Mouse (Mus musculus): ENCODE measurements around the gene Rnaseh2c. TPM values are rescaled to one million over a fixed set of nuclear protein-coding genes. Genes with fewer than 3 reads are reported as not detected.
A peak's percentile ranks its signal among the peaks of the same experiment; 100 is the strongest.

Gene Rnaseh2c
- polyA plus RNA-seq, 1 experiment from 2014 or later: 131 TPM

GRCm38 (mm10) chr19:5561252-5561790, 40.4 kb upstream of the Rnaseh2c start:
- Histone ChIP-seq H3K4me3 (ENCODE audit: low read length) (peak overlapping the region; percentile 58), H3K4me2 (ENCODE audit: low read depth, low read length) (peak overlapping the region; percentile 50), H3K27ac (ENCODE audit: low read length) (peak overlapping the region; percentile 92), H3K36me3 (ENCODE audit: control insufficient read depth, insufficient read depth, low read length) (no peaks in the 10 kb centered on the region), H3K9ac (ENCODE audit: low read depth, low read length) (peak overlapping the region; percentile 71), H3K9me3 (ENCODE audit: control insufficient read depth, low read length) (no peaks in the 10 kb centered on the region), H3K4me1 (ENCODE audit: control insufficient read depth, insufficient read depth, low read length) (peaks cover 25% of the 10 kb centered on the region), H3K27me3 (replicated peaks; ENCODE audit: control insufficient read depth, insufficient read depth, low read length) (peaks cover 4% of the 10 kb centered on the region; the same call in 1 of the 2 replicates)
- ATAC-seq: peak; percentile 34; the same call in 1 of the 2 replicates
- WGBS: 14% methylated on average over 10 of the region's 10 CpGs

GRCm38 (mm10) chr19:5561886-5562285, 39.8 kb upstream of the Rnaseh2c start:
- Histone ChIP-seq H3K9ac (ENCODE audit: low read depth, low read length) (no peak overlapping the region), H3K4me3 (ENCODE audit: low read length) (peak overlapping the region; percentile 58)
- 38% methylated on average over 3 of the region's 3 CpGs for WGBS

GRCm38 (mm10) chr19:5562776-5563175, 38.9 kb upstream of the Rnaseh2c start:
- 0 out of 2 replicates have a peak overlapping the region, but pooled peaks have one; percentile 92 for H3K27ac ChIP-seq (ENCODE audit: low read length)
- WGBS: 91% methylated on average over 10 of the region's 10 CpGs
- no peak overlapping the region for H3K9ac ChIP-seq (ENCODE audit: low read depth, low read length)
- peaks cover 4% of the 10 kb centered on the region; the same call in 1 of the 2 replicates for H3K27me3 ChIP-seq (replicated peaks; ENCODE audit: control insufficient read depth, insufficient read depth, low read length)
- no peak overlapping the region for H3K4me3 ChIP-seq (ENCODE audit: low read length)
- no peak overlapping the region for H3K4me2 ChIP-seq (ENCODE audit: low read depth, low read length)
- no peaks in the 10 kb centered on the region for H3K36me3 ChIP-seq (ENCODE audit: control insufficient read depth, insufficient read depth, low read length)
- no peak for ATAC-seq
- no peaks in the 10 kb centered on the region for H3K9me3 ChIP-seq (ENCODE audit: control insufficient read depth, low read length)
- H3K4me1 ChIP-seq (ENCODE audit: control insufficient read depth, insufficient read depth, low read length): peaks cover 23% of the 10 kb centered on the region

More at GRCm38 (mm10) chr19:5561886-5562285, 39.8 kb upstream of the Rnaseh2c start:
- ATAC-seq: 0 out of 2 replicates have a peak, but pooled peaks have one; percentile 2
- peaks cover 4% of the 10 kb centered on the region; the same call in 1 of the 2 replicates for H3K27me3 ChIP-seq (replicated peaks; ENCODE audit: control insufficient read depth, insufficient read depth, low read length)
- no peaks in the 10 kb centered on the region for H3K9me3 ChIP-seq (ENCODE audit: control insufficient read depth, low read length)
- no peaks in the 10 kb centered on the region for H3K36me3 ChIP-seq (ENCODE audit: control insufficient read depth, insufficient read depth, low read length)
- peak overlapping the region; percentile 92 for H3K27ac ChIP-seq (ENCODE audit: low read length)
- peak overlapping the region; percentile 50 for H3K4me2 ChIP-seq (ENCODE audit: low read depth, low read length)
- peaks cover 22% of the 10 kb centered on the region for H3K4me1 ChIP-seq (ENCODE audit: control insufficient read depth, insufficient read depth, low read length)

- peaks cover 5% of the 10 kb centered on the region for H3K36me3 ChIP-seq (ENCODE audit: control insufficient read depth, insufficient read depth, low read length)
- H3K4me2 ChIP-seq (ENCODE audit: low read depth, low read length): peak overlapping the region; percentile 97
- H3K27ac ChIP-seq (ENCODE audit: low read length): peak overlapping the region; percentile 97
- H3K4me3 ChIP-seq (ENCODE audit: low read length): no peak overlapping the region; the same call in 1 of the 2 replicates
- no peaks in the 10 kb centered on the region for H3K9me3 ChIP-seq (ENCODE audit: control insufficient read depth, low read length)
- H3K9ac ChIP-seq (ENCODE audit: low read depth, low read length): peak overlapping the region; percentile 89; the same call in 1 of the 2 replicates
- 58% methylated on average over 5 of the region's 5 CpGs for WGBS
- peaks cover 32% of the 10 kb centered on the region for H3K4me1 ChIP-seq (ENCODE audit: control insufficient read depth, insufficient read depth, low read length)
- H3K27me3 ChIP-seq (replicated peaks; ENCODE audit: control insufficient read depth, insufficient read depth, low read length): 0 out of 2 replicates have a peak, but pooled peaks cover 2% of the 10 kb centered on the region
- no peak for ATAC-seq
These were observed 35.4 kb upstream of the Rnaseh2c start for GRCm38 (mm10) chr19:5566316-5566715.

GRCm38 (mm10) chr19:5567180-5567533, 34.5 kb upstream of the Rnaseh2c start:
- H3K9me3 ChIP-seq (ENCODE audit: control insufficient read depth, low read length): no peaks in the 10 kb centered on the region
- 2% methylated on average over 26 of the region's 26 CpGs for WGBS
- peak overlapping the region; percentile 80 for H3K4me3 ChIP-seq (ENCODE audit: low read length)
- peak; percentile 49 for ATAC-seq
- H3K36me3 ChIP-seq (ENCODE audit: control insufficient read depth, insufficient read depth, low read length): peaks cover 5% of the 10 kb centered on the region
- H3K4me1 ChIP-seq (ENCODE audit: control insufficient read depth, insufficient read depth, low read length): peaks cover 32% of the 10 kb centered on the region
- H3K9ac ChIP-seq (ENCODE audit: low read depth, low read length): peak overlapping the region; percentile 89
- H3K27ac ChIP-seq (ENCODE audit: low read length): peak overlapping the region; percentile 97
- H3K4me2 ChIP-seq (ENCODE audit: low read depth, low read length): peak overlapping the region; percentile 97
- no peaks in the 10 kb centered on the region for H3K27me3 ChIP-seq (replicated peaks; ENCODE audit: control insufficient read depth, insufficient read depth, low read length)

- Histone ChIP-seq H3K36me3 (ENCODE audit: control insufficient read depth, insufficient read depth, low read length) (peaks cover 5% of the 10 kb centered on the region), H3K4me2 (ENCODE audit: low read depth, low read length) (peak within 1 kb of the TSS; percentile 97), H3K4me3 (ENCODE audit: low read length) (peak within 1 kb of the TSS; percentile 80), H3K4me1 (ENCODE audit: control insufficient read depth, insufficient read depth, low read length) (peaks cover 32% of the 10 kb centered on the region), H3K9me3 (ENCODE audit: control insufficient read depth, low read length) (no peaks in the 10 kb centered on the region), H3K9ac (ENCODE audit: low read depth, low read length) (peak within 1 kb of the TSS; percentile 89), H3K27me3 (replicated peaks; ENCODE audit: control insufficient read depth, insufficient read depth, low read length) (no peaks in the 10 kb centered on the region), H3K27ac (ENCODE audit: low read length) (peak within 1 kb of the TSS; percentile 97)
- WGBS: under 1% methylated on average over 97 of the region's 102 CpGs
- peak; percentile 90 for ATAC-seq
These were observed 33.9 kb upstream of the Rnaseh2c start, which contains the start of gene Ap5b1 for GRCm38 (mm10) chr19:5567534-5568469. Ap5b1 (plus strand) TSS chr19:5568025.

GRCm38 (mm10) chr19:5568470-5569140, 33.1 kb upstream of the Rnaseh2c start:
- H3K4me2 ChIP-seq (ENCODE audit: low read depth, low read length): peak overlapping the region; percentile 97
- WGBS: 6% methylated on average over 27 of the region's 27 CpGs
- peaks cover 32% of the 10 kb centered on the region for H3K4me1 ChIP-seq (ENCODE audit: control insufficient read depth, insufficient read depth, low read length)
- H3K27ac ChIP-seq (ENCODE audit: low read length): peak overlapping the region; percentile 97
- peak overlapping the region; percentile 80 for H3K4me3 ChIP-seq (ENCODE audit: low read length)
- peak; percentile 6; the same call in 1 of the 2 replicates for ATAC-seq
- H3K9ac ChIP-seq (ENCODE audit: low read depth, low read length): peak overlapping the region; percentile 89
- peaks cover 5% of the 10 kb centered on the region for H3K36me3 ChIP-seq (ENCODE audit: control insufficient read depth, insufficient read depth, low read length)
- H3K27me3 ChIP-seq (replicated peaks; ENCODE audit: control insufficient read depth, insufficient read depth, low read length): no peaks in the 10 kb centered on the region
- H3K9me3 ChIP-seq (ENCODE audit: control insufficient read depth, low read length): no peaks in the 10 kb centered on the region

GRCm38 (mm10) chr19:5569521-5569920, 32.2 kb upstream of the Rnaseh2c start:
- peaks cover 31% of the 10 kb centered on the region for H3K4me1 ChIP-seq (ENCODE audit: control insufficient read depth, insufficient read depth, low read length)
- H3K27ac ChIP-seq (ENCODE audit: low read length): no peak overlapping the region
- 86% methylated on average over 10 of the region's 10 CpGs for whole genome bisulfite sequencing
- peak overlapping the region; percentile 89 for H3K9ac ChIP-seq (ENCODE audit: low read depth, low read length)
- H3K27me3 ChIP-seq (replicated peaks; ENCODE audit: control insufficient read depth, insufficient read depth, low read length): no peaks in the 10 kb centered on the region
- no peak for ATAC-seq
- H3K4me3 ChIP-seq (ENCODE audit: low read length): peak overlapping the region; percentile 80; the same call in 1 of the 2 replicates
- peaks cover 5% of the 10 kb centered on the region for H3K36me3 ChIP-seq (ENCODE audit: control insufficient read depth, insufficient read depth, low read length)
- H3K9me3 ChIP-seq (ENCODE audit: control insufficient read depth, low read length): no peaks in the 10 kb centered on the region
- H3K4me2 ChIP-seq (ENCODE audit: low read depth, low read length): no peak overlapping the region; the same call in 1 of the 2 replicates
